Mouse (Mus musculus) intestine, postnatal 0 days (tissue): ENCODE data around the gene Fbxo9. TPM values are rescaled to one million over a fixed set of nuclear protein-coding genes. Genes with fewer than 3 reads are reported as not detected.
A peak's percentile ranks its signal among the peaks of the same experiment; 100 is the strongest.

Experiments
- ATAC-seq: fragments of 200-750 bp; cut with Nextera tagmentation; 2 replicates; pipeline ENCODE4 v1.8.0; 2017; ENCODE audit warnings: mild to moderate bottlenecking, moderate TSS enrichment, moderate library complexity
- H3K27ac ChIP-seq: fragments of 300-500 bp; sonication (generic); 2 replicates; pipeline ENCODE4 v1.5.1; 2014; ENCODE audit warnings: mild to moderate bottlenecking, low read depth, low read length, moderate library complexity
- H3K27me3 ChIP-seq: fragments of 300-500 bp; sonication (generic); replicated peaks from 2 replicates; pipeline ENCODE4 v1.6.1; 2014; ENCODE audit warnings: low read length, mixed read lengths; ENCODE audit not compliant: control insufficient read depth, insufficient read depth
- H3K36me3 ChIP-seq: fragments of 300-500 bp; sonication (generic); 2 replicates; pipeline ENCODE4 v1.6.1; 2014; ENCODE audit warnings: mild to moderate bottlenecking, moderate library complexity; ENCODE audit not compliant: control insufficient read depth, insufficient read depth
- H3K4me1 ChIP-seq: fragments of 300-500 bp; sonication (generic); replicated peaks from 2 replicates; pipeline ENCODE4 v1.6.1; 2014; ENCODE audit warnings: antibody characterized with exemption, low read length, mixed read lengths; ENCODE audit not compliant: control insufficient read depth, insufficient read depth
- H3K4me2 ChIP-seq: fragments of 300-500 bp; sonication (generic); replicated peaks from 2 replicates; pipeline ENCODE4 v1.6.1; 2014; ENCODE audit warnings: low read depth, mild to moderate bottlenecking, moderate library complexity
- H3K4me3 ChIP-seq: fragments of 300-500 bp; sonication (generic); 2 replicates; pipeline ENCODE4 v1.5.1; 2014; ENCODE audit warnings: low read depth, low read length
- H3K9ac ChIP-seq: fragments of 300-500 bp; sonication (generic); 2 replicates; pipeline ENCODE4 v1.6.1; 2014; ENCODE audit warnings: mild to moderate bottlenecking, low read depth, low read length
- H3K9me3 ChIP-seq: fragments of 300-500 bp; sonication (generic); 2 replicates; pipeline ENCODE4 v1.6.1; 2016; ENCODE audit warnings: mixed run types; ENCODE audit not compliant: control insufficient read depth
- CTCF ChIP-seq: sonication (generic); IDR thresholded peaks from 2 replicates; pipeline ENCODE4 v1.5.1; 2016; ENCODE audit warnings: low read depth, mild to moderate bottlenecking, control low read depth, antibody characterized with exemption, moderate library complexity
- WGBS: fragments of 180-500 bp; shearing (Covaris S2); extraction: QIAGEN DNeasy Blood & Tissue Kit; methylation state at CpG from one replicate; pipeline ENCODE4 v1.1.7; 2014; 5-methylcytosine and 5-hydroxymethylcytosine counted together
- polyA plus RNA-seq: library from polyadenylated mRNA; unstranded; fragments of >200 nt; fragmentation: Nextera tagmentation; extraction: Ambion mirVana; gene quantifications from 2 replicates; pipeline ENCODE4 v1.2.1, GENCODE M21; 2015

Fbxo9 gene
- polyA plus RNA-seq, 1 experiment from 2014 or later, result 40.2 TPM

GRCm38 (mm10) chr9:78124297-78124696 lies 15.4 kb upstream of the Fbxo9 start:
- 84% methylated on average over 6 of the region's 6 CpGs for WGBS
- Histone ChIP-seq H3K9ac (no peak overlapping the region), H3K27ac (no peak overlapping the region), H3K9me3 (no peaks in the 10 kb centered on the region), H3K27me3 (no peaks in the 10 kb centered on the region), H3K36me3 (peaks cover 8% of the 10 kb centered on the region; the same call in 1 of the 2 replicates), H3K4me1 (peaks cover 5% of the 10 kb centered on the region), H3K4me3 (no peak overlapping the region), H3K4me2 (no peak overlapping the region)
- no peak for TF ChIP-seq CTCF
- ATAC-seq, result no peak

GRCm38 (mm10) chr9:78122939-78123712 lies 14.3 kb upstream of the Fbxo9 start:
- H3K36me3 ChIP-seq, result peaks cover 8% of the 10 kb centered on the region; the same call in 1 of the 2 replicates
- peaks cover 8% of the 10 kb centered on the region for H3K4me1 ChIP-seq
- WGBS, result 61% methylated on average over 7 of the region's 7 CpGs
- no peak overlapping the region for H3K4me2 ChIP-seq
- no peaks in the 10 kb centered on the region for H3K9me3 ChIP-seq
- peak; percentile 52 for ATAC-seq
- H3K27ac ChIP-seq, result peak overlapping the region; percentile 82
- H3K9ac ChIP-seq, result no peak overlapping the region
- no peak overlapping the region for H3K4me3 ChIP-seq
- no peak for TF ChIP-seq CTCF
- H3K27me3 ChIP-seq, result no peaks in the 10 kb centered on the region

GRCm38 (mm10) chr9:78121985-78122384 lies 13.1 kb upstream of the Fbxo9 start:
- H3K4me1 ChIP-seq, result peaks cover 8% of the 10 kb centered on the region
- H3K9ac ChIP-seq, result no peak overlapping the region
- no peak overlapping the region for H3K4me2 ChIP-seq
- H3K27me3 ChIP-seq, result no peaks in the 10 kb centered on the region
- no peak overlapping the region for H3K4me3 ChIP-seq
- WGBS, result 59% methylated on average over 6 of the region's 6 CpGs
- H3K27ac ChIP-seq, result peak overlapping the region; percentile 82
- peaks cover 8% of the 10 kb centered on the region; the same call in 1 of the 2 replicates for H3K36me3 ChIP-seq
- no peak for TF ChIP-seq CTCF
- ATAC-seq, result no peak
- H3K9me3 ChIP-seq, result no peaks in the 10 kb centered on the region

GRCm38 (mm10) chr9:78121358-78121757 lies 12.5 kb upstream of the Fbxo9 start:
- Histone ChIP-seq H3K4me2 (0 out of 2 replicates have a peak overlapping the region, but pooled peaks have one; percentile 4), H3K27me3 (no peaks in the 10 kb centered on the region), H3K4me1 (peaks cover 4% of the 10 kb centered on the region), H3K36me3 (peaks cover 8% of the 10 kb centered on the region; the same call in 1 of the 2 replicates), H3K27ac (peak overlapping the region; percentile 82), H3K4me3 (no peak overlapping the region), H3K9ac (no peak overlapping the region), H3K9me3 (no peaks in the 10 kb centered on the region)
- WGBS, result 38% methylated on average over 8 of the region's 8 CpGs
- ATAC-seq, result peak; percentile 65
- TF ChIP-seq CTCF, result no peak

GRCm38 (mm10) chr9:78117690-78118089 lies 8.8 kb upstream of the Fbxo9 start:
- Histone ChIP-seq H3K36me3 (no peaks in the 10 kb centered on the region), H3K4me2 (no peak overlapping the region), H3K27me3 (no peaks in the 10 kb centered on the region), H3K27ac (peak overlapping the region; percentile 84), H3K4me1 (peaks cover 7% of the 10 kb centered on the region; the same call in 1 of the 2 replicates), H3K4me3 (no peak overlapping the region), H3K9ac (no peak overlapping the region), H3K9me3 (no peaks in the 10 kb centered on the region)
- WGBS, result 43% methylated on average over 2 of the region's 2 CpGs
- ATAC-seq, result peak; percentile 92
- TF ChIP-seq CTCF, result no peak

- H3K4me1 ChIP-seq, result 0 out of 2 replicates have a peak, but pooled peaks cover 7% of the 10 kb centered on the region
- TF ChIP-seq CTCF, result no peak
- H3K27me3 ChIP-seq, result no peaks in the 10 kb centered on the region
- no peaks in the 10 kb centered on the region for H3K9me3 ChIP-seq
- H3K27ac ChIP-seq, result peak overlapping the region; percentile 84
- H3K9ac ChIP-seq, result no peak overlapping the region
- peak overlapping the region; percentile 80 for H3K4me2 ChIP-seq
- 47% methylated on average over 9 of the region's 9 CpGs for WGBS
- ATAC-seq, result 0 out of 2 replicates have a peak, but pooled peaks have one; percentile 17
- H3K36me3 ChIP-seq, result no peaks in the 10 kb centered on the region
- no peak overlapping the region for H3K4me3 ChIP-seq
Measured at GRCm38 (mm10) chr9:78115746-78116145, 6.9 kb upstream of the Fbxo9 start.
